Mouse (Mus musculus): ENCODE results near the gene Rapgef6. TPM values are rescaled to one million over a fixed set of nuclear protein-coding genes. Genes with fewer than 3 reads are reported as not detected.

Rapgef6 gene
- total and polyA plus RNA-seq, 3 experiments: 11.2 to 15.9 (median 14.6) TPM

- Histone ChIP-seq H3K27ac (no peak overlapping the region), H3K27me3 (ENCODE audit: control insufficient read depth, insufficient read depth, low read length) (no peaks in the 10 kb centered on the region), H3K4me3 (no peak overlapping the region), H3K9ac (ENCODE audit: low read depth, low read length) (no peak overlapping the region), H3K4me1 (ENCODE audit: control insufficient read depth, insufficient read depth, low read length) (no peaks in the 10 kb centered on the region), H3K36me3 (ENCODE audit: control insufficient read depth, insufficient read depth, low read length) (no peaks in the 10 kb centered on the region), H3K79me2 (replicated peaks; ENCODE audit: control insufficient read depth, insufficient read depth, low read length) (no peaks in the 10 kb centered on the region)
- 96% methylated on average over 2 of the region's 2 CpGs for WGBS
- TF ChIP-seq CTCF (IDR thresholded peaks at IDR 0.05) (no peak), EP300 (IDR thresholded peaks at IDR 0.05; ENCODE audit: insufficient read depth, low read depth, low read length) (no peak), POLR2A (IDR thresholded peaks at IDR 0.05; ENCODE audit: insufficient read depth, low read depth, low read length) (no peak)
- intact Hi-C loops (cut with DNase I): no loop called here
- DNase-seq: no peak
Observed at GRCm38 (mm10) chr11:54621725-54622124, 99.1 kb downstream of the Rapgef6 start.

GRCm38 (mm10) chr11:54626905-54627304, 104.3 kb downstream of the Rapgef6 start:
- Histone ChIP-seq H3K27ac (peak overlapping the region; percentile 4; the same call in 1 of the 2 replicates), H3K4me3 (no peak overlapping the region), H3K4me1 (ENCODE audit: control insufficient read depth, insufficient read depth, low read length) (no peaks in the 10 kb centered on the region), H3K79me2 (replicated peaks; ENCODE audit: control insufficient read depth, insufficient read depth, low read length) (no peaks in the 10 kb centered on the region), H3K27me3 (ENCODE audit: control insufficient read depth, insufficient read depth, low read length) (no peaks in the 10 kb centered on the region), H3K36me3 (ENCODE audit: control insufficient read depth, insufficient read depth, low read length) (no peaks in the 10 kb centered on the region), H3K9ac (ENCODE audit: low read depth, low read length) (no peak overlapping the region)
- TF ChIP-seq POLR2A (IDR thresholded peaks at IDR 0.05; ENCODE audit: insufficient read depth, low read depth, low read length) (no peak), CTCF (IDR thresholded peaks at IDR 0.05) (no peak), EP300 (IDR thresholded peaks at IDR 0.05; ENCODE audit: insufficient read depth, low read depth, low read length) (no peak)
- DNase-seq: no peak
- intact Hi-C loops (cut with DNase I): no loop called here
- WGBS: 48% methylated on average over 1 of the region's 1 CpGs

- Histone ChIP-seq H3K79me2 (replicated peaks; ENCODE audit: control insufficient read depth, insufficient read depth, low read length) (no peaks in the 10 kb centered on the region), H3K27me3 (ENCODE audit: control insufficient read depth, insufficient read depth, low read length) (no peaks in the 10 kb centered on the region), H3K4me3 (no peak overlapping the region), H3K36me3 (ENCODE audit: control insufficient read depth, insufficient read depth, low read length) (no peaks in the 10 kb centered on the region), H3K4me1 (ENCODE audit: control insufficient read depth, insufficient read depth, low read length) (no peaks in the 10 kb centered on the region), H3K27ac (no peak overlapping the region), H3K9ac (ENCODE audit: low read depth, low read length) (no peak overlapping the region)
- intact Hi-C loops (cut with DNase I): no loop called here
- 92% methylated on average over 4 of the region's 4 CpGs for WGBS
- no peak for TF ChIP-seq POLR2A (IDR thresholded peaks at IDR 0.05; ENCODE audit: insufficient read depth, low read depth, low read length)
- peak; percentile 31; the same call in 1 of the 2 replicates for TF ChIP-seq CTCF (IDR thresholded peaks at IDR 0.05)
- no peak for TF ChIP-seq EP300 (IDR thresholded peaks at IDR 0.05; ENCODE audit: insufficient read depth, low read depth, low read length)
- DNase-seq: no peak
Observed at GRCm38 (mm10) chr11:54646420-54646819, 123.8 kb downstream of the Rapgef6 start.

GRCm38 (mm10) chr11:54648573-54648972, 125.9 kb downstream of the Rapgef6 start:
- H3K36me3 ChIP-seq (ENCODE audit: control insufficient read depth, insufficient read depth, low read length): no peaks in the 10 kb centered on the region
- no peaks in the 10 kb centered on the region for H3K27me3 ChIP-seq (ENCODE audit: control insufficient read depth, insufficient read depth, low read length)
- H3K79me2 ChIP-seq (replicated peaks; ENCODE audit: control insufficient read depth, insufficient read depth, low read length): no peaks in the 10 kb centered on the region
- no peak for DNase-seq
- no peak overlapping the region for H3K4me3 ChIP-seq
- no peak overlapping the region for H3K27ac ChIP-seq
- intact Hi-C loops (cut with DNase I): no loop called here
- TF ChIP-seq EP300 (IDR thresholded peaks at IDR 0.05; ENCODE audit: insufficient read depth, low read depth, low read length) (no peak), POLR2A (IDR thresholded peaks at IDR 0.05; ENCODE audit: insufficient read depth, low read depth, low read length) (no peak), CTCF (IDR thresholded peaks at IDR 0.05) (no peak)
- no peak overlapping the region for H3K9ac ChIP-seq (ENCODE audit: low read depth, low read length)
- H3K4me1 ChIP-seq (ENCODE audit: control insufficient read depth, insufficient read depth, low read length): no peaks in the 10 kb centered on the region

GRCm38 (mm10) chr11:54655420-54655819, 132.8 kb downstream of the Rapgef6 start:
- intact Hi-C loops (cut with DNase I): no loop called here
- Histone ChIP-seq H3K4me3 (no peak overlapping the region), H3K4me1 (ENCODE audit: control insufficient read depth, insufficient read depth, low read length) (no peaks in the 10 kb centered on the region), H3K27ac (no peak overlapping the region), H3K36me3 (ENCODE audit: control insufficient read depth, insufficient read depth, low read length) (peaks cover 8% of the 10 kb centered on the region; the same call in 1 of the 2 replicates), H3K79me2 (replicated peaks; ENCODE audit: control insufficient read depth, insufficient read depth, low read length) (no peaks in the 10 kb centered on the region), H3K9ac (ENCODE audit: low read depth, low read length) (no peak overlapping the region), H3K27me3 (ENCODE audit: control insufficient read depth, insufficient read depth, low read length) (no peaks in the 10 kb centered on the region)
- WGBS: 79% methylated on average over 2 of the region's 2 CpGs
- DNase-seq: no peak
- TF ChIP-seq EP300 (IDR thresholded peaks at IDR 0.05; ENCODE audit: insufficient read depth, low read depth, low read length): no peak
- TF ChIP-seq CTCF (IDR thresholded peaks at IDR 0.05): no peak
- no peak for TF ChIP-seq POLR2A (IDR thresholded peaks at IDR 0.05; ENCODE audit: insufficient read depth, low read depth, low read length)

DNA sequence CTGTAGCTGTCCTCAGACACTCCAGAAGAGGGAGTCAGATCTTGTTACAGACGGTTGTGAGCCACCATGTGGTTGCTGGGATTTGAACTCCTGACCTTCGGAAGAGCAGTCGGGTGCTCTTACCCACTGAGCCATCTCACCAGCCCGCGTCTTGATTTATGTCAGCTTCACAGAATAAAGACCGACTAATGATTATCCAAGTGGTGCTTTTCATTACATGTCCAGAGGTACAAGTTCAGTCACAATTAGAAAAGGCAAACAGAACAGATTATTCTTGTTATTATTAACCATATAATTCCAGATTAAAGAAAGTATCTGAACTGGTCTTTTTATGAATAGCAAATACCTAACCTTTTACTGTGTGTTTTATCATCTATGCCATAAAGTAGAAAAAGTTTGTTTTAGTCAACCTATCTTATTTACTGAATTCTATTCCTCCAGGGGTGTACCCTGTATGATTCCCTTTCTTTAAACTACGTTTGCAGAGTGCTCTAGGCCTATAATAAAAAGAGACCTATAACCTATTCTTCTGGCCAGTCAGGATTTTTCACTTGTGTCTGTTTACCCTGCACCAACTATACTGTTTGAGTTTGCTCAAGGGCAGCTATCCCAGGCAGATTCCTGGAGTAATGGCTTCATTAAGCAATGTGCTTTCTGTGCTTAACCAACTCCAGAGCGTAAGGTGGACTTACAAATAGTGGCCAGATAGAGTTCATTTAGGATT, 151.1 kb downstream of the Rapgef6 start:
- Histone ChIP-seq H3K36me3 (ENCODE audit: control insufficient read depth, insufficient read depth, low read length) (no peaks in the 10 kb centered on the region), H3K9ac (ENCODE audit: low read depth, low read length) (no peak overlapping the region), H3K4me3 (no peak overlapping the region), H3K79me2 (replicated peaks; ENCODE audit: control insufficient read depth, insufficient read depth, low read length) (no peaks in the 10 kb centered on the region), H3K27me3 (ENCODE audit: control insufficient read depth, insufficient read depth, low read length) (no peaks in the 10 kb centered on the region), H3K27ac (no peak overlapping the region), H3K4me1 (ENCODE audit: control insufficient read depth, insufficient read depth, low read length) (no peaks in the 10 kb centered on the region)
- no peak for DNase-seq
- TF ChIP-seq CTCF (IDR thresholded peaks at IDR 0.05): no peak
- WGBS: 88% methylated on average over 8 of the region's 8 CpGs
- intact Hi-C loops (cut with DNase I): no loop called here

Measured in heart, adult 2 months (tissue).